Mouse (Mus musculus) heart, postnatal 0 days (tissue): ENCODE results near the gene Ptk6. TPM values are rescaled to one million over a fixed set of nuclear protein-coding genes. Genes with fewer than 3 reads are reported as not detected.

Source experiments
- ATAC-seq: fragments of 200-750 bp; cut with Nextera tagmentation; 2 replicates; pipeline ENCODE4 v1.8.0; 2017; ENCODE audit warnings: low read depth, moderate number of reproducible peaks, moderate library complexity; ENCODE audit not compliant: insufficient read depth
- DNase-seq: peaks from one replicate; pipeline ENCODE4 v3.0.0-alpha.2; 2016; ENCODE audit warnings: low spot score
- H3K27ac ChIP-seq: fragments of 300-500 bp; sonication (generic); 2 replicates; pipeline ENCODE4 v1.5.1; 2014; ENCODE audit warnings: low read depth, mild to moderate bottlenecking
- H3K27me3 ChIP-seq: fragments of 300-500 bp; sonication (generic); 2 replicates; pipeline ENCODE4 v1.6.1; 2014; ENCODE audit warnings: low read length, mixed read lengths; ENCODE audit not compliant: control insufficient read depth, insufficient read depth
- H3K36me3 ChIP-seq: fragments of 300-500 bp; sonication (generic); replicated peaks from 2 replicates; pipeline ENCODE4 v1.6.1; 2014; ENCODE audit warnings: low read length, mixed read lengths; ENCODE audit not compliant: control insufficient read depth, insufficient read depth
- H3K4me1 ChIP-seq: fragments of 300-500 bp; sonication (generic); 2 replicates; pipeline ENCODE4 v1.6.1; 2014; ENCODE audit warnings: antibody characterized with exemption; ENCODE audit not compliant: control insufficient read depth, insufficient read depth
- H3K4me2 ChIP-seq: fragments of 300-500 bp; sonication (generic); 2 replicates; pipeline ENCODE4 v1.6.1; 2014; ENCODE audit warnings: low read depth, mild to moderate bottlenecking, low read length, moderate library complexity
- H3K4me3 ChIP-seq: fragments of 300-500 bp; sonication (generic); 2 replicates; pipeline ENCODE4 v1.5.1; 2014; ENCODE audit warnings: low read depth, low read length
- H3K9ac ChIP-seq: fragments of 300-500 bp; sonication (generic); replicated peaks from 2 replicates; pipeline ENCODE4 v1.6.1; 2014; ENCODE audit warnings: low read depth, low read length, mixed read lengths
- H3K9me3 ChIP-seq: fragments of 300-500 bp; sonication (generic); replicated peaks from 2 replicates; pipeline ENCODE4 v1.6.1; 2016; ENCODE audit warnings: low read length; ENCODE audit not compliant: control insufficient read depth
- CTCF ChIP-seq: IDR thresholded peaks from 2 replicates; pipeline ENCODE4 v1.5.1; 2016; ENCODE audit warnings: antibody characterized with exemption, control low read depth, low read depth
- EP300 ChIP-seq: IDR thresholded peaks from 2 replicates; pipeline ENCODE4 v1.6.1; 2016; ENCODE audit warnings: antibody characterized with exemption, low read depth
- WGBS: fragments of 180-500 bp; shearing (Covaris S2); extraction: QIAGEN DNeasy Blood & Tissue Kit; methylation state at CpG from one replicate; pipeline ENCODE4 v1.1.7; 2014; 5-methylcytosine and 5-hydroxymethylcytosine counted together
- polyA plus RNA-seq: library from polyadenylated mRNA; unstranded; fragments of >200 nt; fragmentation: Nextera tagmentation; extraction: Ambion mirVana; gene quantifications from 2 replicates; pipeline ENCODE4 v1.2.1, GENCODE M21; 2015
- total RNA-seq: library from RNA; depleted of rRNA; stranded (reverse); fragments of >200 nt; gene quantifications from 2 replicates; pipeline ENCODE4 v1.2.3, GENCODE M21; 2014; ENCODE audit warnings: low replicate concordance; rRNA removed

Ptk6 gene
- total and polyA plus RNA-seq, 2 experiments from 2014 or later, result not detected

GRCm38 (mm10) chr2:181150281-181150680 lies 52.3 kb downstream of the Ptk6 start:
- 0 out of 2 replicates have a peak, but pooled peaks cover 10% of the 10 kb centered on the region for H3K27me3 ChIP-seq
- peaks cover 13% of the 10 kb centered on the region for H3K4me1 ChIP-seq
- no peak overlapping the region for H3K27ac ChIP-seq
- 0 out of 2 replicates have a peak, but pooled peaks have one; percentile 6 for ATAC-seq
- WGBS, result 59% methylated on average over 6 of the region's 6 CpGs
- DNase-seq, result no peak
- H3K9me3 ChIP-seq, result no peaks in the 10 kb centered on the region
- no peak overlapping the region for H3K4me2 ChIP-seq
- TF ChIP-seq CTCF, result no peak
- TF ChIP-seq EP300, result no peak
- H3K36me3 ChIP-seq, result peaks cover 64% of the 10 kb centered on the region
- no peak overlapping the region for H3K4me3 ChIP-seq
- H3K9ac ChIP-seq, result no peak overlapping the region

- DNase-seq (no peak), ATAC-seq (no peak)
- peak overlapping the region; percentile 35 for H3K4me3 ChIP-seq
- no peaks in the 10 kb centered on the region for H3K9me3 ChIP-seq
- H3K4me1 ChIP-seq, result no peaks in the 10 kb centered on the region
- WGBS, result 32% methylated on average over 31 of the region's 31 CpGs
- 0 out of 2 replicates have a peak, but pooled peaks cover 14% of the 10 kb centered on the region for H3K27me3 ChIP-seq
- H3K27ac ChIP-seq, result no peak overlapping the region
- peaks cover 62% of the 10 kb centered on the region for H3K36me3 ChIP-seq
- peak overlapping the region; percentile 65 for H3K4me2 ChIP-seq
- TF ChIP-seq EP300, result no peak
- TF ChIP-seq CTCF, result no peak
- H3K9ac ChIP-seq, result no peak overlapping the region
Measured at GRCm38 (mm10) chr2:181148318-181148955, 54.2 kb downstream of the Ptk6 start.

GRCm38 (mm10) chr2:181147546-181148317 lies 54.9 kb downstream of the Ptk6 start:
- WGBS, result 14% methylated on average over 60 of the region's 61 CpGs
- no peak overlapping the region for H3K9ac ChIP-seq

GRCm38 (mm10) chr2:181146976-181147545 lies 55.5 kb downstream of the Ptk6 start:
- no peak overlapping the region for H3K9ac ChIP-seq
- H3K27me3 ChIP-seq, result 0 out of 2 replicates have a peak, but pooled peaks cover 14% of the 10 kb centered on the region
- TF ChIP-seq CTCF (no peak), EP300 (no peak)
- H3K36me3 ChIP-seq, result peaks cover 50% of the 10 kb centered on the region; the same call in 1 of the 2 replicates
- DNase-seq (no peak), ATAC-seq (no peak)
- no peaks in the 10 kb centered on the region for H3K4me1 ChIP-seq
- H3K4me3 ChIP-seq, result no peak overlapping the region
- WGBS, result 55% methylated on average over 4 of the region's 4 CpGs
- H3K27ac ChIP-seq, result no peak overlapping the region
- no peaks in the 10 kb centered on the region for H3K9me3 ChIP-seq
- no peak overlapping the region for H3K4me2 ChIP-seq

More at GRCm38 (mm10) chr2:181147546-181148317, 54.9 kb downstream of the Ptk6 start:
- ATAC-seq, result peak; percentile 32; the same call in 1 of the 2 replicates
- DNase-seq, result peak; percentile 24
- TF ChIP-seq EP300, result no peak
- no peak for TF ChIP-seq CTCF
- peak overlapping the region; percentile 35 for H3K4me3 ChIP-seq
- no peaks in the 10 kb centered on the region for H3K9me3 ChIP-seq
- H3K4me1 ChIP-seq, result no peaks in the 10 kb centered on the region
- 0 out of 2 replicates have a peak, but pooled peaks cover 14% of the 10 kb centered on the region for H3K27me3 ChIP-seq
- H3K4me2 ChIP-seq, result peak overlapping the region; percentile 65
- no peak overlapping the region for H3K27ac ChIP-seq
- peaks cover 55% of the 10 kb centered on the region for H3K36me3 ChIP-seq

GRCm38 (mm10) chr2:181144675-181145074 lies 57.9 kb downstream of the Ptk6 start:
- WGBS, result 68% methylated on average over 2 of the region's 2 CpGs
- peaks cover 31% of the 10 kb centered on the region; the same call in 1 of the 2 replicates for H3K36me3 ChIP-seq
- 0 out of 2 replicates have a peak, but pooled peaks cover 14% of the 10 kb centered on the region for H3K27me3 ChIP-seq
- no peak overlapping the region for H3K4me3 ChIP-seq
- ATAC-seq (no peak), DNase-seq (no peak)
- H3K27ac ChIP-seq, result no peak overlapping the region
- no peaks in the 10 kb centered on the region for H3K9me3 ChIP-seq
- H3K4me2 ChIP-seq, result no peak overlapping the region
- no peaks in the 10 kb centered on the region for H3K4me1 ChIP-seq
- no peak overlapping the region for H3K9ac ChIP-seq
- TF ChIP-seq CTCF (no peak), EP300 (no peak)

Other genes with a start within 250 kb of the Ptk6 start
- 8.6 and 9.8 TPM in 2 replicates for gene Nkain4, start 248.1 kb downstream of the Ptk6 start, total RNA-seq
- gene Nkain4, start 248.1 kb downstream of the Ptk6 start, polyA plus RNA-seq, result 27.6 and 29.6 TPM in 2 replicates
- 40.9 and 58.7 TPM in 2 replicates for gene Arfgap1, start 235.6 kb downstream of the Ptk6 start, total RNA-seq
- 51.0 and 51.4 TPM in 2 replicates for gene Arfgap1, start 235.6 kb downstream of the Ptk6 start, polyA plus RNA-seq
- 0.15 and 2.0 TPM in 2 replicates for gene Col20a1, start 216.3 kb downstream of the Ptk6 start, total RNA-seq
- 0.05 TPM in 2 replicates for gene Col20a1, start 216.3 kb downstream of the Ptk6 start, polyA plus RNA-seq
- 0.81 TPM in 1 of 2 replicates, not detected in the other for gene Chrna4, start 159.2 kb downstream of the Ptk6 start, total RNA-seq
- gene Chrna4, start 159.2 kb downstream of the Ptk6 start, polyA plus RNA-seq, result 0.05 and 0.12 TPM in 2 replicates
- 0.04 and 0.08 TPM in 2 replicates for gene Kcnq2, start 67.5 kb downstream of the Ptk6 start, total RNA-seq
- not detected in 2 replicates for gene Kcnq2, start 67.5 kb downstream of the Ptk6 start, polyA plus RNA-seq
- gene Eef1a2, start 45.8 kb downstream of the Ptk6 start, total RNA-seq, result 263 and 291 TPM in 2 replicates
- 19.9 and 21.6 TPM in 2 replicates for gene Eef1a2, start 45.8 kb downstream of the Ptk6 start, polyA plus RNA-seq
- 154 and 155 TPM in 2 replicates for gene Ppdpf, start 15.5 kb downstream of the Ptk6 start, total RNA-seq
- 145 and 157 TPM in 2 replicates for gene Ppdpf, start 15.5 kb downstream of the Ptk6 start, polyA plus RNA-seq
- 0.04 TPM in 1 of 2 replicates, not detected in the other for gene Srms, start 10.4 kb upstream of the Ptk6 start, total RNA-seq
- gene Srms, start 10.4 kb upstream of the Ptk6 start, polyA plus RNA-seq, result 0.08 and 0.10 TPM in 2 replicates
- gene Fndc11, start 17.2 kb upstream of the Ptk6 start, total RNA-seq, result not detected in 2 replicates
- not detected in 2 replicates for gene Fndc11, start 17.2 kb upstream of the Ptk6 start, polyA plus RNA-seq
- 19.4 and 23.5 TPM in 2 replicates for gene Helz2, start 39.2 kb upstream of the Ptk6 start, total RNA-seq
- gene Helz2, start 39.2 kb upstream of the Ptk6 start, polyA plus RNA-seq, result 0.74 and 0.90 TPM in 2 replicates
- 13.4 and 13.5 TPM in 2 replicates for gene Gmeb2, start 85.2 kb upstream of the Ptk6 start, total RNA-seq
- gene Gmeb2, start 85.2 kb upstream of the Ptk6 start, polyA plus RNA-seq, result 4.5 and 4.6 TPM in 2 replicates
- gene Stmn3, start 111.7 kb upstream of the Ptk6 start, total RNA-seq, result 0.31 and 2.0 TPM in 2 replicates
- gene Stmn3, start 111.7 kb upstream of the Ptk6 start, polyA plus RNA-seq, result 0.16 and 0.78 TPM in 2 replicates
- 27.4 and 53.1 TPM in 2 replicates for gene Rtel1, start 117.0 kb upstream of the Ptk6 start, total RNA-seq
- 7.6 and 10.0 TPM in 2 replicates for gene Rtel1, start 117.0 kb upstream of the Ptk6 start, polyA plus RNA-seq
- gene Zgpat, start 162.1 kb upstream of the Ptk6 start, total RNA-seq, result 26.0 and 38.4 TPM in 2 replicates
- 18.7 and 19.2 TPM in 2 replicates for gene Zgpat, start 162.1 kb upstream of the Ptk6 start, polyA plus RNA-seq
- 11.4 and 17.9 TPM in 2 replicates for gene Arfrp1, start 162.6 kb upstream of the Ptk6 start, total RNA-seq
- gene Arfrp1, start 162.6 kb upstream of the Ptk6 start, polyA plus RNA-seq, result 54.8 and 59.4 TPM in 2 replicates
- 11.1 and 21.1 TPM in 2 replicates for gene Lime1, start 177.3 kb upstream of the Ptk6 start, total RNA-seq
- gene Lime1, start 177.3 kb upstream of the Ptk6 start, polyA plus RNA-seq, result 5.9 and 7.6 TPM in 2 replicates